Comparison of ENCODE assay signal across 8 mouse cellular contexts in the genomic region with DNA sequence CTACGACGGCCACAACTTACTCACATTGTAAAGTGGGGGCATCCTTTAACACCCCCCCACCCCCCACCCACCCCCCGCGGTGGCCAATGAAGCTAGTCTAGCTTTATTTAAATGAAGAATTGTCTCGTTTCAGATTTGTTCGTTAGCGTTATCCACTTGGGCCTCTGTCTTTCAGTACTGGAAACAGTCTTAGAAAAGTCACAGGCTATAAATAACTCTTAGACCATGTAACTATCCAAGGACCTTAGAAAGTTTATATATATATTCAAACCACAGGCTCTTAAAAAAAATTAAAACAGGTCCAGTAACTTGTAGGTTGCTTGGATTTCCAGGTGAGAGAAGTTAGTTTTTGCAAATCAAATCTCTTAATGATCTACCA.
DNase-seq lines count a peak whose midpoint lies in the region; ATAC-seq and TF ChIP-seq lines count a peak whose summit lies in the region.

No protein-coding gene starts in this region.

- DNase-seq in embryo, embryonic 10.5 days (ENCODE audit: low spot score) = peak; percentile 15
- no peak for DNase-seq in embryo, embryonic 10 days (ENCODE audit: low spot score)
- no peak for DNase-seq in liver, postnatal 0 days
- no peak for DNase-seq in liver
- no peak for DNase-seq in urinary bladder, postnatal 10 days (ENCODE audit: low spot score)
- no peak for DNase-seq in spleen, postnatal 4 days (ENCODE audit: low spot score in 2 of 2)

- H3K27me3 ChIP-seq in liver, postnatal 0 days (ENCODE audit: insufficient read depth, low read length) = no peaks in the 10 kb centered on the region
- H3K27me3 ChIP-seq in intestine, embryonic 16.5 days (replicated peaks; ENCODE audit: control insufficient read depth, insufficient read depth, low read length) = no peaks in the 10 kb centered on the region
- peaks cover 3% of the 10 kb centered on the region; the same call in 1 of the 2 replicates for H3K27me3 ChIP-seq in neural tube, embryonic 15.5 days (replicated peaks)

- H3K4me1 ChIP-seq in liver, postnatal 0 days (ENCODE audit: insufficient read depth) = no peaks in the 10 kb centered on the region
- no peaks in the 10 kb centered on the region for H3K4me1 ChIP-seq in intestine, embryonic 16.5 days (ENCODE audit: control insufficient read depth, insufficient read depth, low read length)
- H3K4me1 ChIP-seq in neural tube, embryonic 15.5 days = peaks cover 4% of the 10 kb centered on the region; the same call in 1 of the 2 replicates

- no peaks in the 10 kb centered on the region for H3K9me3 ChIP-seq in liver, postnatal 0 days (ENCODE audit: low read length)
- H3K9me3 ChIP-seq in intestine, embryonic 16.5 days (ENCODE audit: control insufficient read depth, low read length) = no peaks in the 10 kb centered on the region
- no peaks in the 10 kb centered on the region for H3K9me3 ChIP-seq in neural tube, embryonic 15.5 days (replicated peaks)

- ATAC-seq in liver, postnatal 0 days = no peak
- no peak; the same call in 1 of the 2 replicates for ATAC-seq in intestine, embryonic 16.5 days
- peak; percentile 36; the same call in 1 of the 2 replicates for ATAC-seq in neural tube, embryonic 15.5 days (ENCODE audit: low FRiP score)

- no peak overlapping the region for H3K9ac ChIP-seq in liver, postnatal 0 days (replicated peaks)
- H3K9ac ChIP-seq in intestine, embryonic 16.5 days (ENCODE audit: low read depth, low read length) = no peak overlapping the region
- H3K9ac ChIP-seq in neural tube, embryonic 15.5 days (replicated peaks) = no peak overlapping the region

- no peaks in the 10 kb centered on the region for H3K36me3 ChIP-seq in liver, postnatal 0 days (replicated peaks; ENCODE audit: insufficient read depth, low read length)
- H3K36me3 ChIP-seq in intestine, embryonic 16.5 days (ENCODE audit: control insufficient read depth, insufficient read depth, low read length) = no peaks in the 10 kb centered on the region
- no peaks in the 10 kb centered on the region for H3K36me3 ChIP-seq in neural tube, embryonic 15.5 days

- no peak overlapping the region for H3K27ac ChIP-seq in liver, postnatal 0 days (ENCODE audit: low read depth)
- H3K27ac ChIP-seq in intestine, embryonic 16.5 days (ENCODE audit: low read length) = no peak overlapping the region
- no peak overlapping the region for H3K27ac ChIP-seq in neural tube, embryonic 15.5 days (replicated peaks)

- H3K4me2 ChIP-seq in liver, postnatal 0 days (ENCODE audit: low read depth, low read length) = peak overlapping the region; percentile 14; the same call in 1 of the 2 replicates
- H3K4me2 ChIP-seq in intestine, embryonic 16.5 days (ENCODE audit: low read depth, low read length) = peak overlapping the region; percentile 35; the same call in 1 of the 2 replicates
- peak overlapping the region; percentile 53 for H3K4me2 ChIP-seq in neural tube, embryonic 15.5 days

- no peak for TF ChIP-seq CTCF in liver, postnatal 0 days (IDR thresholded peaks at IDR 0.05; ENCODE audit: low read depth)

- WGBS in liver, postnatal 0 days (ENCODE audit: insufficient replicate concordance) = 10% methylated on average over 7 of the region's 7 CpGs
- 5% methylated on average over 7 of the region's 7 CpGs for WGBS in intestine, embryonic 16.5 days
- WGBS in neural tube, embryonic 15.5 days = 4% methylated on average over 7 of the region's 7 CpGs

- no peak for TF ChIP-seq EP300 in liver, postnatal 0 days (IDR thresholded peaks at IDR 0.05; ENCODE audit: low read depth)

- no peak overlapping the region for H3K4me3 ChIP-seq in liver, postnatal 0 days (ENCODE audit: low read depth, low read length)
- H3K4me3 ChIP-seq in intestine, embryonic 16.5 days (ENCODE audit: low read length) = no peak overlapping the region
- H3K4me3 ChIP-seq in neural tube, embryonic 15.5 days (replicated peaks) = peak overlapping the region; percentile 2; the same call in 1 of the 2 replicates
